Mouse (Mus musculus) small intestine, adult 2 months (tissue): ENCODE results near the gene Ostf1.

Source experiments
- CTCF ChIP-seq: fragments of 200-500 bp; IDR thresholded peaks from 2 replicates; pipeline ENCODE4 v1.5.1; 2012; ENCODE audit warnings: low read depth, mild to moderate bottlenecking, control low read depth, inconsistent platforms, low read length, moderate library complexity, mixed read lengths; ENCODE audit not compliant: insufficient replicate concordance, insufficient read length; ENCODE audit errors: extremely low read depth
- POLR2A ChIP-seq: fragments of 200-500 bp; IDR thresholded peaks from 2 replicates; pipeline ENCODE4 v1.6.1; 2012; ENCODE audit warnings: low read depth, mild to moderate bottlenecking, control low read depth, inconsistent platforms, low read length, moderate library complexity

- TF ChIP-seq CTCF (no peak), POLR2A (no peak)
Observed at GRCm38 (mm10) chr19:18615680-18616240, 15.9 kb downstream of the Ostf1 start.
